Mouse (Mus musculus): ENCODE results near the gene Tmem168.

- TF ChIP-seq POLR2A (IDR thresholded peaks at IDR 0.05; ENCODE audit: low read depth, low read length) (no peak), CTCF (IDR thresholded peaks at IDR 0.05; ENCODE audit: extremely low read depth, insufficient read depth, insufficient read length, insufficient replicate concordance) (no peak)
These were observed 1.5 kb downstream of the Tmem168 start for GRCm38 (mm10) chr6:13606394-13606793.
